Mouse (Mus musculus): ENCODE measurements around the gene Sirt3.
"Not testable (repeated sequence)": the region's sequence is repeated elsewhere in the genome, so short reads cannot be mapped to it uniquely, and the experiment has no call there.

Gene Sirt3

DNA sequence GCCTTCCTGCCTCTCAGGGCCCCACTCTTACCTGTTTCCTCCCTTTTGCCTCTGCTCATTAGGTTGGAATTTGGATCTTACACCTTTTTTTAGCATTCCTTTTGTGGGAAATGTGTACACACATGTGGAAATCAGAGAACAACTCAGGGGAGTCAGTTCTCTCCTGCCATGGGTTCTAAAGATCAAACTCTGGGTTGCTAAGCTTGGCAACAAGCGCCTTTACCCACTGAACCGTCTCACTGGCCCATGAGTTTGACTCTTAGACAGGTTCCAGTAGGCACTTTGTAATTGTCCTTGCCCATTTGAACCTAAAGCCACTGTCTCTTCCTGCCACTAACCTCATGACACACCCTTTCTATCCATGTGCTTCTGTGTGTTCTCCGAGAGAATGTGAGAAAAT, 12.5 kb upstream of the Sirt3 start:
- DNase-seq = no peak

DNA sequence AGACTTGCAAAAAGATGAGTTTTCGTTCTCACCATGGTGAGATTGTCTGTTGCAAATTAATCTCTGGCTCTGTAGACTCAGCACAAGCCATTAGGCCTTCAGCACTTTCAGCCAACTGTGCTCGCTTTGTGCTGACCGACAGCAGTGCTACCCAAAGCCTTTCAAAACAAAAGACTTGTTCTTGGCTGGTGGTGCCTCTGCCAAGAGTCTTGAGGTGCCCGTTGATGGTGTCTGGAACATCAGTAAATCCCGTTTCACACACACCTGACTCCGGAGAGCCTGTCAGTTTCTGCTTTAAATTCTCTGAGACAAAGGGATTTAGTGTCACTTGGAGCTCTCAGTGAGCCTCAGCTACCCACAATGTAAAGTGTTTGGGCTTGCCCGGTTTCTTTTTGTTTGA, 11.9 kb upstream of the Sirt3 start:
- no peak for DNase-seq

GRCm38 (mm10) chr7:140890636-140891035, 8.5 kb upstream of the Sirt3 start:
- not testable (repeated sequence) for DNase-seq

GRCm38 (mm10) chr7:140882469-140882803, 327 bp upstream of the Sirt3 start:
- no peak for DNase-seq

DNA sequence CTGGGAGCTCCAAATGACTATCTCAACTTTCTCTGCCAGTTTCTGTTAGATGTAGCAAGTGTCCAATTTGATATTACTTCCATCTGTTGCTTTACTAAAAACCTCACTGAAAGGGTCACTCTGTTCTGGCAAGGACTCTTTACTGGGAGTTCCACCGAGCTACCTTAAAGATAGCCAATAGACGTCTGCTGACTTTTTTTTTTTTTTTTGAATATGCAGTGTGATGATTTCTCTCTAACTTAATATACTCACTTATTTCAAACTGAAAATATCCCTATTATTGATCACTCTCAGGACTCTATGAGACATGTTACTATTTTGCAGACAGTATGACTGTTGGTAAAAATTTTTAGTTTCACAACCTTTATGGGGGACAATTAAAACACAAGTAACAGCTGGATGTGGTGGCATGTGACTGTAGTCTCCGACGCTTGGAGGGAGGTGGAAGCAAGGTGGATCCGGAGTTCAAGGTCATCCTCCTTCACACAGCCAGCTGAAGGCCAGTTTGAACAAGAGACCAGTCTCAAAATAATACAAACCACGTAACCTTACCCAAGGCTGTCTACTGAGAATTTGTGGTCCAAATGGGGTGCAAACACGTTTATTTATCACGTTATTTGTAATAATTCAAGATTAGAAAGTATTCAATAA, 1.1 kb downstream of the Sirt3 start:
- DNase-seq = no peak

DNA sequence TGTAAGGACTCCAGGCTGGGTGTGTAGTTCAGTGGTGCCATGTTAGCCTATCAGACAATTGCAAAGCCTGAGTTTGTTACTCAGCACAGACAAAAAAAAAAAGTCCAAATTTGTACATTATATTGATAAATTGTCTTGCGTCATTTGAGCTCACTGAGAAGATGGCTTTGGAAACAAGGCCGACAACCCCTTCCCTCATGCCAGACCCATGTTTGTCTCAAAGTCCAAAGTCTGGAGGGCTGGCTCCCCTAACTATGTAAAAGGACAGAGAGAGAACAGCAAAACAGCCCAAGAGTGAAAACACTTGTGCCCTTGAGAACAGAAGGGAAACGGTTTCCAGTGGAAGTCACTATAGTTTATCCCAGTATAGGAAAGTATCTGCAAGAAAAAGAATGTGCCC, 1.7 kb downstream of the Sirt3 start:
- DNase-seq = no peak

DNA sequence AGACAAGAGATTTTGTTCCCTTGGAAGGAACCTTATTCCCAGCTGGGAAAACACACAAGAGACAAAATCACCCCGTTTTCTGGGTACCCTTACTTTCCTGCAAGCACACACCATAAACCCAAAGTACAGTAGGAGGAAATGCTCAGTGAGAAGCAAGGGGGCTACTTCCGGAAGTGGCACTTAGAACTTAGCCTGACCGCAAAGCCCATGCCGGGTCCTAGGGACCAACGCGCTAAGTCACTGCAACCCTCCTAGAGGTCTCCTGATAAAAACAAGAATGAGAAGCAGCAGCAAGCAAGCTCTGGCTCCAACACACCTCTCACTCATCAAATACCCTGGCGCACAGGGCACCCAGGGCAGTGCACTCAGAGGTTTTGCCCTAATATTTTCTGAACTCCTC, 2.8 kb downstream of the Sirt3 start:
- DNase-seq = no peak

GRCm38 (mm10) chr7:140877364-140877763, 4.7 kb downstream of the Sirt3 start:
- DNase-seq = no peak

DNA sequence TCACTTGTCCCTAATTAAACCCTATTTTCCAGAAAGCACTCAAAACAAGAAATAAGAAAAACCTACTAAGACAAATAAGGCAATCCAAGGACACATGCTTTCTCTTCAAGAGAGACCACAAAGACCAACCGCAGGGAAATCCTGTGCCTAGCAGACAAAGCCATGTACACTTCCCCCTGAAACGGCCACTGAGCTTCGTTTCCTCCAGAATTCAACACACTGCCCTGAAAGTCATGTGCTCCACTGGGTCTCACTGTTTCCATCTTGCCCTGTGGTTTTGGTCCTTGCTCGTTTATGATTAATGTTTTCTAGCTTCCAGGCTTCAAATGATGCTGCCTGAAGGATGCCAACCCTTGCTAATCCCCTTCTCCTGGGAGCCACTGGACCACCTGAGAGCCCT, 7.9 kb downstream of the Sirt3 start:
- DNase-seq = no peak

DNA sequence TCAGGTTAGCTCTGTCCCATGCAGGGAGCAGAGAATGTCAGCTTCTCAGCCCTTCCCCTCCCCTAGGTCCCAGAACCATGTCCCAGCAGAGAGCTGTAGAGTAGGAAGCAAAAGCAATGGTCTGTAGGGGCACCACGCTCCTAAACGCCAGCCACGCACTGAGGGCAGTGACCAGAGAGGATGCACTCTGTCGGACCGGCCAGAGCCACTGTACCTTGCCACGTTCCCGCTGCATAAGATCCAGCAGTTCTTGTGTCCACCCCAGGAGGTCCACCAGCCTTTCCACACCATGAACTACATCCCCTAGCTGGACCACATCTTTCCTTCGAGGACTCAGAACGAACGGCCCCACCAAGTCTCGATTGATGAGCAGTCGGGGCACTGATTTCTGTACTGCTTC, 17.3 kb downstream of the Sirt3 start:
- no peak for DNase-seq

- DNase-seq = no peak
Measured at GRCm38 (mm10) chr7:140860728-140861127, 21.4 kb downstream of the Sirt3 start.

DNA sequence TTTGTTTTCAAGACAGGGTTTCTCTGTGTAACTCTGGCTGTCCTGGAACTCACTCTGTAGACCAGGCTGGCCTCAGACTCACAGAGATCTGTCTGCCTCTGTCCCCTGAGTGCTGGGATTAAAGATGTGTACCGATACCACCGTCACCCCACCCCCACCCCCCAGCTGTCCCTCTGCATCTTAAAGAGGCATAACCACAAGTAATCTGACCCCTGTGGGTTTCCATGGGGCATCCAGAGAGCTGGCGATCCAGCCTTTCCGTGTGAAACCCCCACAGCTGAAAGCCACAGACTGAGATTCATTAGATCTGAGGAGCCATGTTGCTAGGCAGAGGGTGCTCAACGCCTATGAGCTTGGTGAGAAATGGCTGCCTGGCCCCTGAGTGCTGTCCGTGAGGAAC, 22.1 kb downstream of the Sirt3 start:
- DNase-seq = no peak

DNA sequence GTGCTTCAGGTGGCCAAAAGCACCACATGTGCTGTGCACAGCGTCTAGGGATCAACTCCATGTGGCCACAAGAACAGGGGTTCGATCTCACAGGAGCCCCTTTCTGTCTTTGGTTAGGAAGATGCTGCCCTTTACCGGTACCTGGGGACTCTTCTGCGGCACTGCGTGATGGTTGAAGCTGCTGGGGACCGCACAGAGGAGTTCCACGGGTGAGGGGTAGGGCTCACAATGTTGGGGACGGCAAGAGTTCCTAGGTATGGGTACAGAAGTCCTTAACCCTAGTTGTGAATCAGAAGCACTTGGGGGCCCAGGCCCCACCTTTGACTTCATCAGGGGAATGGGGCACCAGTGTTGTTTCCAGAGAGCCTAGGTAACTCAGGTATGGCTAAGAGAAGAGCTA, 23.4 kb downstream of the Sirt3 start:
- DNase-seq = no peak

DNA sequence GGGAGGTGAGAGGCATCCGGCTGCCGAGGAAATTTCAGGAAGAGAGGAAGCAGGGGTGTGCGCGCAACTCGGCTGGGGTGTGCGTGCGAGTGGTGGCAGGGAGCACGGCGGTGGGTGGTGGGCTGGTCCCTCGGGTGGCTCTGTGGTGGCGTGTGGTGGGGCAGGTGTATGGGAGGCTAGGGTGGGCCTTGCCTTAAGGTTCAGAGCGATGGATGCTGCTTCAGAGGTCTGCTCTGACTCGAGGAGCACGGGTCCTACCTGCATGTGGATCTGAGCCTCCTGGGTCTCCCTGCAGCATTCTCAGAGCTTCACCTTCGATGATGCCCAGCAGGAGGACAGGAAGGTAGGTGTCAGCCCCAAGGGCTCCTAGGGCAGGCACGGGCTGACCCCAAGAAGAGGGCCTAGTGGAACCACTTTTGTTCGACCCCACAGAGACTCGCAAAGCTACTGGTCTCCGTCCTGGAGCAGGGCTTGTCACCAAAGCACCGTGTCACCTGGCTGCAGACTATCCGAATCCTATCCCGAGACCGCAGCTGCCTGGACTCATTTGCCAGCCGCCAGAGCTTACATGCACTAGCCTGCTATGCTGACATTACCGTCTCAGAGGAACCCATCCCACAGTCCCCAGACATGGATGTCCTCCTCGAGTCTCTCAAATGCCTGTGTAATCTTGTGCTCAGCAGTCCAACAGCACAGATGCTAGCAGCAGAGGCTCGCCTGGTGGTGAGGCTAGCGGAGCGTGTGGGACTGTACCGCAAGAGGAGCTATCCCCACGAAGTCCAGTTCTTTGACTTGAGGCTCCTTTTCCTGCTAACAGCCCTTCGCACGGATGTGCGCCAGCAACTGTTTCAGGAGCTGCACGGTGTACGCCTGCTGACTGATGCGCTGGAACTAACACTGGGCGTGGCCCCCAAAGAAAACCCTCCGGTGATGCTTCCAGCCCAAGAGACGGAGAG, 24.3 kb downstream of the Sirt3 start, which contains the start of gene Bet1l:
TSS of gene Bet1l (minus strand) at position 28 of the 956 bp plus-strand sequence.
- DNase-seq = peak; percentile 22

DNA sequence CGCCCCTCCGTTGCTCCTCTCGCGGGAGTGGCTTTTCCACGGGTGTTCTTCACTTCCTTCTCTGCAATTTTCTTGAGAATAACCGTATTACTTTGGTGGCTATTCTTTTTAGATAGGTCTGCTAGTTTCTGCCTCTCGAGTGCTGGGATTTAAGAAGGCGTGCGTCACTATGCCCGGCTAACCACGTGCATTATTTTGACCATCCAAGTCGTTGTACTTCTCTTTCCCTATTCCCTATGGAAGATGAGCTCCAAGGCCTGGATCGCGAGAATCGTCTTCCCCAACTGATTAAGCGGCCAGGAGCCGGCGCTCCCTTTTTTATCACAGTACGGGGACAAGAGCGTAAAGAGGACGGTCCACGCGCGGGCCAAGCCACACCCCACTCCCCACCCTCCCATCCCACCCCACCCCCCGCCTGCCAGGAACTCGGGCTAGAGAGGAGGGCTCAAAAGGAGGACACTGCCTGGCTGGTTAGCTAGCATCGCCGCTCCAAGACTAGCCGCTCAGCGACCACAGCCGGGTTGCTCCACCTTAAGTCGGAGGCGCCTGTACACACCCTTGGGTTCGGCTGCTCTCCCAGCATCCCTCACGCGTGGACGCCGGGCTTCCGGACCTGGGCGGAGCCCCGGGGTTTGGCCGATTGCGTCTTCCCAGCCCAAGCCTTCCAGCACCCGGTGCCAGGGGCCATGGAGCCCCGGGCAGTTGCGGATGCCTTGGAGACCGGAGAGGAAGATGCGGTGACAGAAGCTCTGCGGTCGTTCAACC, 25.1 kb downstream of the Sirt3 start, which contains the start of gene Ric8a:
TSS of gene Ric8a (plus strand) at position 173 of the 765 bp plus-strand sequence.
- DNase-seq = peak; percentile 86

- peak; percentile 94 for DNase-seq
Measured at GRCm38 (mm10) chr7:140855860-140856784, 26.0 kb downstream of the Sirt3 start, which contains the start of gene Gm45785. Gene Gm45785 (minus strand): TSS chr7:140856331.

- no peak for DNase-seq
Measured at GRCm38 (mm10) chr7:140855181-140855580, 26.9 kb downstream of the Sirt3 start.

DNA sequence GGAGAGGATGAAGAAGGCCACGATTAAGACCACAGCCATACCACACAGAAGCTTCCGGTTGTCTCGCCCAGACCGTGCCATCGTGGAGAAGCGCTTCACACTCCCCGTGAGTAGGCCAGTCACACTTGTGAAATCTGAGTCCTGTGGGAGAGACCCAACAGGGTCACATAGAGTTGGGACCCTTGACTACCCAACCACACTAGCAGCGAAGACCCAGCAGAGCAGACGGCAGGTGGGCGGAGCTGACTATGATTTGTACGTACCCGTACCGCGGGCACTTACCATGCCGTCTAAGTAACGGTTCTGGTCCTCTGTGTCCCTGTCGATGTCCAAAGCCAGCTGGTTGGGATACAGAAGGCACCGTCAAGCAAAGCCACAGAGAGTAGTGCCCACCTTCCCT, 27.6 kb downstream of the Sirt3 start:
- no peak for DNase-seq

DNA sequence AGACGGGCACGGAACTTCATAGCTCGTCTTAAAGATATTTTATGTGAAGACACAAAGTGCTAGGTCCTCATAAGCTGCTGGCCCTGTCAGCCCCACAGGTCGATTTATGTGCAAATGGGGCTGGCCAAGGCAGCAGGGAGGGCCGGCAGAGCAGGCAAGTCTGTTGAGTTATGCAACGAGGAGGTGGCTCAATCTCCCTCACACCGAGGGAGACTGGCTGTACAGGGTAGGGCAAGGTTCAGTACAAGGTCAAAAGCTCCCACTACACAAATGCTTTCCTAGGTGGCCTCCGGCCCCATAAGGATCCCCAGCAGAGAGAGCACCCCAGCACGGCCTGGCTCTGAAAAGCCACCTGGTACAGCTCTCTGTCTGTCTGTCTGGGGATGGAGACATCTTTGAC, 28.7 kb downstream of the Sirt3 start:
- DNase-seq = no peak

GRCm38 (mm10) chr7:140851916-140852315, 30.2 kb downstream of the Sirt3 start:
- DNase-seq = no peak

GRCm38 (mm10) chr7:140848591-140848990, 33.5 kb downstream of the Sirt3 start:
- no peak for DNase-seq
